Mouse (Mus musculus) C2C12 (cell line): ENCODE data around the gene Spata32.

Experiments used
- CEBPB ChIP-seq: IDR thresholded peaks from one replicate; pipeline ENCODE4 v1.6.1; 2011; ENCODE audit warnings: low read depth, mild to moderate bottlenecking, control low read depth, moderate library complexity
- CTCF ChIP-seq: IDR thresholded peaks from one replicate; pipeline ENCODE4 v1.5.1; 2011; ENCODE audit not compliant: control insufficient read depth, insufficient read depth, insufficient read length
- FOSL1 ChIP-seq: IDR thresholded peaks from one replicate; pipeline ENCODE4 v1.8.0; 2011; ENCODE audit warnings: mild to moderate bottlenecking, low read length; ENCODE audit not compliant: poor library complexity, insufficient read depth, severe bottlenecking
- MAX ChIP-seq: IDR thresholded peaks from one replicate; pipeline ENCODE4 v1.6.1; 2011; ENCODE audit warnings: mild to moderate bottlenecking, control low read depth
- MYOD1 ChIP-seq: IDR thresholded peaks from one replicate; pipeline ENCODE4 v1.6.1; 2011; ENCODE audit warnings: low read depth; ENCODE audit not compliant: control insufficient read depth, insufficient read length
- MYOG ChIP-seq: IDR thresholded peaks from one replicate; pipeline ENCODE4 v1.6.1; 2011; ENCODE audit not compliant: control insufficient read depth, insufficient read length; ENCODE audit errors: extremely low read depth
- USF1 ChIP-seq: IDR thresholded peaks from one replicate; pipeline ENCODE4 v1.6.1; 2011; ENCODE audit warnings: low read depth, mild to moderate bottlenecking, control low read depth, moderate library complexity

DNA sequence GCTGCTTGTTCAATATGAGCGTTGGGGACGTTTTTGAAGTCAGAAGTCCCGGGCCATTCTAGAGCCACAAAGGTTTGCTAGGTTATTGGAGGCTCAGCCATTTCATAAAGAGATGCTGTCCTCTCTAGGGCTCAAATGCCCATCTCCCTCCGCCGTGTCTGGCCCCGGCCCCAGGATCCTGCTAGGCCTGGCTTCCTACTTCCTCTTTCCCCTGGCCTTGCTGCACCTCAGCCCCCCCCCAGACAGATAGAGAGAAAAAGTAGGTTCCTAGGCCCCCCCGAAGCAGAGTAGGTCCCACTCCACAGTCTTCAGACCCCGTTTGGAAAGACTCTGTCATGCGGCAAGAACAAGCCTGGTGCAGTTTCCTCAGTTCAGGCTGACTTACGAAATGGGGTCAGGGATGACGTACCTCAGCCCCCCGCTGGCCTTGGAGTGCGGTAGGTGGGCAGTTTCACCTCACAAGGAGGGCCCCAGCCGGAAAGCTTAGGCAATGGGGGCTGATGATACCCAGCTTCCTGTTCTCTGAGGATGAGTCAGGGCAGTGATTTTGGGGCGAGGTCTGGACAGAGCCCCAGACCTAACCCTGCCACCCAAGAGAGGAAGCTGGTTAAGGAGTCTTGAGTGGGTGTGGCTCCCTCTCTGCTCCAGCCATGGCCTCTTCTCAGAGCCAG is 40.3 kb downstream of the Spata32 start:
- TF ChIP-seq CTCF (no peak), CEBPB (no peak), MAX (no peak), USF1 (no peak), MYOG (no peak), MYOD1 (no peak), FOSL1 (no peak)
